Mouse (Mus musculus) thymus, postnatal 0 days (tissue): ENCODE results near the gene Xpnpep1. TPM values are rescaled to one million over a fixed set of nuclear protein-coding genes. Genes with fewer than 3 reads are reported as not detected.

Experiments
- DNase-seq: peaks from one replicate; pipeline ENCODE4 v3.0.0-alpha.2; 2015; ENCODE audit warnings: low spot score
- polyA plus RNA-seq: library from polyadenylated mRNA; unstranded; fragments of >200 nt; fragmentation: Nextera tagmentation; extraction: Ambion mirVana; gene quantifications from 2 replicates; pipeline ENCODE4 v1.2.1, GENCODE M21; 2015

Gene Xpnpep1
- 79.6 and 81.6 TPM in 2 replicates for polyA plus RNA-seq

DNA sequence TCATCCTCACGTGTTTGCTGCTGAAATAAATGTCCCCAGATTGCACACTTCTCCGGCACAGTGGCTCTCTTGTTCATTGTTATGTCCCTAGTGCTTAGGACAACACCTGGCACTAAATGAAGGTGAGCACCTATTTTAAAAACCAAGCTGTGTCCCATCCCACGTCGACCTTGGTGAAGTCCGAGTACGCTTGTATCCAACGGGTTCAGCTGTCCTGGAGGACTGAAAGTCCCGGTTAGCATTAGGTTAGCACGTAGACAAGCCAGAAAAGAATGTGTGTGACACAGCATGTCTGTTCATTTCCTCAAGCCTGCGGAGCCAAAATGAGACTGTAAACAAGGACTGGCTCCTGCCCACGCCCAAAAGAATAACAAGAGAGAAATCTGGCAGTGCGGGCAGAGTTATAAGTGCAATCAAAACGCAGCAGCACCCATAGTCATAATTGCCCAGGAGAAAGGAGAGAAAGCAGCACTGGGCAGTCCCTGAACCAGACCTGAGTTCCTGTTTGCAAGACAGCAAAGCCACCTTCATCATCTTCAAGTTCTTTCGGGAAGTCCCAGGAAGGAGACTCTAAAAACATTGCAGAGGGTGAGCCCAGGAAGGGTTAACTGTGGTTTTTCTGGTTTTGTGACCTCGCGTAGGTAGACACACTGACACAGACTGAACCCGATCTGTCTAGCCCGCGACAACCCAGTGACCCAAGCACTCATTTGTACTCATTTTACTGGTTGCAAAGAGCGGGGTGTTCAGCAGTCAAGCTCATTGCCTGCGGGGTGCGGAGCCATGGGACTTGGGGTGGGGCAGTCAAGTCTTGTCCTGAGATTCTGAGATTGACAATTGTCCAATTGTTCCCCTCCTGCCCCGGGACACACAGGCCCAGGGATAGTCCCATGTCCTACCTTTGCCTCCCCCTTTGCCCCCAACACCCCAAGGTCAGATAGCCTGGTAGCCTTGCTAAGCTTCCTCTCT is at the start of gene Xpnpep1:
Gene Xpnpep1 (minus strand): TSS at position 51 of the 969 bp plus-strand sequence.
- no peak for DNase-seq

GRCm38 (mm10) chr19:53087268-53088143 is 47.5 kb upstream of the Xpnpep1 start:
- no peak for DNase-seq

GRCm38 (mm10) chr19:53086861-53087260 is 46.8 kb upstream of the Xpnpep1 start:
- no peak for DNase-seq

- DNase-seq: no peak
These were observed 44.7 kb upstream of the Xpnpep1 start for GRCm38 (mm10) chr19:53084735-53085134.

DNA sequence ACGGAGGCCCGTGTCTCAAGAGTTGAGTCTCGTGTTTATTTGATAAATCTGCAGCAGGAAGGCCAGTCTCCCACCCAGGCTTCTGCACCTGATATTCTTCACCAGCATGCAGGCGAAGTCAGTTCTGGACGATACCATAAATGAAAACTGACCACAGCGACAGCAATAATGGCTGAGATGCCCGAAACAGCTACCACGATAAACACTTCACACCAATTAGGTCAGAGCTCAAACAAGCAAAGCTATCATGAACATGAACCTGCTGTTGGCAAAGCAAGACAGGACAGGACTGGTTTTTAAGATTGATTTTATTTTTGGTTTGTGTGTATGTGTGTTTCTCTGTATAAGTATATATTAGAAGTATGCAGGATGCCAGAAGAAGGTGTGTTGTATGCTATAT is 42.8 kb upstream of the Xpnpep1 start:
- DNase-seq: no peak

DNA sequence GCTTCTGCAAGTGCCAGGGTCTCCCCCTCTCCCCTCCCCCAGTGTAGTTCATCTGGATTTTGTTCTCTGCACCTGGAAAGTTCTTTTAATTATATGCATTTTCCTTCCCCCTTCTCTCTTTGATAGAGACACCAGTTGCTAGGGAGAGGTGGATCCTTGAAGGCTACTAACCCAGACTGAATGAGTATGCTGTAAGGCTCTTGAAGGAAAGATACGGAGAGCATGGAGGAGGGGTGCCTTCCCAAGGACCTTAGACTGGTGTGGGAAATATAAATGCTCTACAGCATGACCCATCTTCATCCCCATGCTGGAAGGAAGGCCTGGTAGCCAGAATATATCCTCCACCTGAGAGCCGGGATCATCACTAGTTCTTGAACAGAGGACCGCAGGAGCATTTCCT is 41.3 kb upstream of the Xpnpep1 start:
- no peak for DNase-seq

DNA sequence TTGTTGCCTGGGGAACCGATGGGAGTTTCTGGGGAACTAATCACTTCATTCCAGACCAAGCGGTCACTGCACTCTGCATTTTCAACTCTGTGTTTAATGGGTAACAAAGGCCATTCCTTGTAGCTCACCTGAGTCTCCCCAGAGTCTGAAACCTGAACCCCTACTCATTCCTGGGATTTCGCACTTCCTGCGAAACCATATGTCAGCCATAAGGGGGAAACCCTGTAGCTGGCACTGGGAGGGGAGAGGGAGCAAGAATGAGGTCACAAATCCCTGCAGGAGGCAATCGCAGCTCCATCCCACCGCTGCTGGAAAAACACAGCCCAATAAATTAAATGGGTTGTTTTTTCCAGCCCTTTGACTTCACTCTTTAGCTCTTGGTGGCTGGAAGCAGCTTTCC is 40.9 kb upstream of the Xpnpep1 start:
- no peak for DNase-seq

DNA sequence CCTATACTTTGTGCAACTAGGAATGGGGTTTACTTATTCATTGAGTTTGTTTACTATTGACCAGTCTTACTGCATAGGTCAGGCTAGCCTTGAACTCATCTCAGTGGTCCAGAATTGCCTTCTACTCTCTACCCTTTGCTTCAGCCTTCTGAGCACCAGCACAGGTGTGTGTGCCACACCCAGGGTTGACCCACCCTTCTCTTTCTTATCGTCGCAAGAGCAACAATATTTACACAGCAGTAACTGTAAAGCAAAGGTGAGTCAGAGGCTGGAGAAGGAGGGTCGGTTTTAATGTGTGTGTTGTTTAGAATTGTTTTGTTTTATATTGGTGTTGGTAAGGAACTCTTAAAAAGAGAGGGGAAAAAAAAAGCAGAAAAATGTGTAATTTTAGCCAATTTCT is 40.5 kb upstream of the Xpnpep1 start:
- no peak for DNase-seq

DNA sequence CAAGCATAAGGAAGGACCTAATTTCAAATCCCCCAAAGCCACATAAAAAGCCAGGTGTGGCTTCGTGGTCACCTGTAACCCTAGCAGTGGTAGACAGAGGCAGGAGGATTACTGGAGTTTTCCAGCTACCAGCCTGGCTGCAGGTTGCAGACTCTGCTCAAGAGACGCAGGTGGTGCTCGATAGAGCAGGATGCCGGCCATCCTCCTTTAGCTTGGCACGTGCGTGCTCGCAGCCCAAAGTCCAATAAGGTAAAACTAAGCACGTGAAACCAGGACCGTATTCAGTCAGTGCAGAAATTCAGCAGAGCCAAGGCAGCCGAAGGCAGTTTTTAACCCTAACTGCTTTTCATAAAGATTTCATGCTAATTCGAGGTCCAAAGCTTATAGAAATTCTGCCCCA is 40.0 kb upstream of the Xpnpep1 start:
- DNase-seq: no peak

DNA sequence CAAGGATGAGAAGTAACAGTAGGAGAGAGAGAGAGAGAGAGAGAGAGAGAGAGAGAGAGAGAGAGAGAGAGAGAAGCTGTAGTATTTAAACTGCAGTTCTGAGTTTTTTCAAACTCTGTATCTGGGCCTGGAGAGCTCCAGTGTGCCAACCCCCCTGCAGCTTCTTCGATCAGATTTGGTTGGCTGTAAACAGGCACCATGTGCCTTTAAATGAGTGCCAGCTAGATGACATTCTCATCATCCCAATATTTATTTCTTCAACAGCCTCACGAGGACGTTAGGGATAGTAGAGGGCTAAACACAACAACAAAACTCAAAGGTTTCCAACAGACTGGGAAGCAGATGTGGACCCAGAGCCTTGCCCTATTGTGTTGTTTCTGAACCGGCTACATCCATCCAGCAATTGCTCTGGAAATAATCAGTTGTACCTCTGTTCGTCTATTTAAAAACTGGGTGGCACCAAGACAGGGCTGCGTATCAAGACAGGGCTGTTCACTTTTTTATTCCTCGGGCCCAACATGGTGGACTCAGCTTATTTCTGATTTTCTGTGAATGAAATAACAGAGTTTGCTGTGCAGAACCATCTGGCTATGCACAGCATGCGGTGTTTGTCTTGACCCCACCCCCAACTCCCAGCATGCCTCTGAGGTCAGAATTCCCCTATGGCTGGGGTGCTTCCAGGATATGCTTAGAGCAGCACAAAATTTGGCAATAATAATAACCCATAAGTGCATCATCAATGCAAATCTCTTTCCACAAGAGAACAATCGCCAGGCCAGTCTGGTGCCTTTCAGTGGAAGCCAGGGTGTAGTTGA is 38.5 kb upstream of the Xpnpep1 start:
- DNase-seq: no peak

GRCm38 (mm10) chr19:53077278-53077677 is 37.3 kb upstream of the Xpnpep1 start:
- no peak for DNase-seq

GRCm38 (mm10) chr19:53076238-53076981 is 36.4 kb upstream of the Xpnpep1 start:
- no peak for DNase-seq

- DNase-seq: no peak
These were observed 35.9 kb upstream of the Xpnpep1 start for GRCm38 (mm10) chr19:53075896-53076237.

- no peak for DNase-seq
These were observed 35.1 kb upstream of the Xpnpep1 start for GRCm38 (mm10) chr19:53074899-53075722.

DNA sequence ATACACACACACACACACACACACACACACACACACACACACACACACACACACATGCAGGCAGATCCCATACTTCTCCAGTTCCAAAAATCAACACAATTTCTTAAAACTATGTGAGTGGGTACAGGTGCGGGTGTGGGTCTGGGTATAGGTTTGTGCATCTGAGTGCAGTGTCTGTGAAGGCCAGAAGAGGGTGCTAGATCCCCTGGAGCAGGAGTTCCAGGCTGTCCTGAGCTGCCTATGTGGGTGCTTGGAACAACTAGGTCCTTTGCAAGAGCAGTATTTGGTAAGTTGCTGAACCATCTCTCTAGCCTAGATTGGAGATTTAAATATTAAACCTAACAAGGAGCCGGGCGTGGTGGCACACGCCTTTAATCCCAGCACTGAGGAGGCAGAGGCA is 33.5 kb upstream of the Xpnpep1 start:
- DNase-seq: no peak

DNA sequence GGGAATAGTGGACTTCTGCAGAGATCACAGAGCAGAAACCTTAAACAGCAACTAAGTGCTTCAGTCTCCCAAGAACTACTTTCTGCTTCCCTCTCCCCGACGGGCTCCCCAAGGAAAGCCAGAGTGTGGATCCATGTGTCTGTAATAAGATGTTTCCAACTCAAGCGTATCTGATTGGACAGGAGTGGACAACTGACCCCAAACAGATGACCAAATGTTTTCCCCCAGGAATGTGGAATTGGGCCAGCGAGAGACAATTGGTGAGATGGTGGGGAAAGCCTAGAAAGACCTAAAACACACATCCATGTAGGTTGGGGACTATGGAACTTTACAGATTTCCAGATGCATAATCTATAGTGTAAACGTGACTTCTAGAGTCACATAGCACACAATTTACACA is 32.4 kb upstream of the Xpnpep1 start:
- DNase-seq: no peak

DNA sequence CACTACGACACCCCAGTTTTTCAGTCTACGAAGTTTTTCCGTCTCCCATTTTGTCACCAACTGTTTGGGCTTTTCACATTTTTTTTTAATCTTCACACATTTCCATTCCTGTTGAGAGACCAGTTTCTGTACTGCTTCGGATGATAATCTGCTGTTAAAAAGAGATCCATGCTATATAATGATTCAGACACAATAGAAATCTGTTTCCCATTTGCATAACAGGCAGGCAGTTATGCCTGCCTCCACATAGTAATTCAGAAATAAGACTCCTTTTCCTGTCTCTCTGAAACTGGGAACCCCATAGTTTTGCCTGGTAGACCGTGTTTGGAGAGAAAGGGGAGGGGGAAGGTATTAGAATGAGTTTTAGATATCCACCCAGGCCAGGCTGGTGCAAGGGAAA is 31.6 kb upstream of the Xpnpep1 start:
- DNase-seq: no peak

GRCm38 (mm10) chr19:53070870-53071269 is 30.9 kb upstream of the Xpnpep1 start:
- DNase-seq: no peak

DNA sequence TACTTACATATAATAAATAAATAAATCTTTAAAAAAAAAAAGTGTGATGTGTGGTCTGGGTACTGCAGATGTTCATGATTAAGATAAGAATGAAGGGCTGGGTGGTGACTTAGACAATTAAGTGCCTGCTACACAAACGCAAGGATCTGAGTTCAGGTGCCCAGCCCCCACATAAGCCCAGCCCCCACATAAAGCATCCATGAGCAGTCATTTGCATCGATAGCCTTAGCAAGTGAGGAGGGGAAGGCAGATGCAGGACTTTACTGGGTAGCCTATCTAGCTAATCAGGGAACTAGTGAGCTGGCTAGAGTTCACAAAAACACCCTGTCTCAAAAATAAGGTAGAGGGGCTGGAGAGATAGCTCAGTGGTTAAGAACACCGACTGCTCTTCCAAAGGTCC is 29.4 kb upstream of the Xpnpep1 start:
- no peak for DNase-seq

- DNase-seq: no peak
These were observed 26.9 kb upstream of the Xpnpep1 start for GRCm38 (mm10) chr19:53066934-53067333.
